In genomic region chr3:157449794-157450193, GRCm38 (mm10) we compare ENCODE assay signal across 9 mouse cellular contexts.
DNase-seq lines count a peak whose midpoint lies in the region; ATAC-seq lines count a peak whose summit lies in the region.
"Had no signal": no experiment of that assay in that cellular context is flagged by ENCODE, and none has a peak within 500 bp of the region (broad histone marks: within the 10 kb centered on the region; RNA-seq: fewer than 3 reads in every experiment).

No protein-coding gene starts in this region.

- DNase-seq in adrenal gland, postnatal 25 days: peak; percentile 3
- DNase-seq in adrenal gland, postnatal 4 days (ENCODE audit: low spot score in 2 of 2): no peak
- peak; percentile 29 for DNase-seq in 416B (ENCODE audit: low read depth)
- peak; percentile 32 to 63 for DNase-seq in cerebellum, postnatal 25 days
- peak; percentile 14 for DNase-seq in left cerebral cortex, postnatal 4 days
- DNase-seq in spleen, postnatal 14 days (ENCODE audit: low spot score in 2 of 2): no peak

- ATAC-seq in hindbrain, embryonic 12.5 days (ENCODE audit: low FRiP score): peak; percentile 68; the same call in 1 of the 2 replicates
- ATAC-seq in intestine, embryonic 16.5 days: no peak

- H3K4me3 ChIP-seq in hindbrain, embryonic 12.5 days: no peak overlapping the region
- no peak overlapping the region for H3K4me3 ChIP-seq in intestine, embryonic 16.5 days (ENCODE audit: low read length)

- no peaks in the 10 kb centered on the region for H3K36me3 ChIP-seq in hindbrain, embryonic 12.5 days
- H3K36me3 ChIP-seq in intestine, embryonic 16.5 days (ENCODE audit: control insufficient read depth, insufficient read depth, low read length): no peaks in the 10 kb centered on the region

- no peak overlapping the region for H3K27ac ChIP-seq in hindbrain, embryonic 12.5 days
- H3K27ac ChIP-seq in intestine, embryonic 16.5 days (ENCODE audit: low read length): no peak overlapping the region
- H3K27ac ChIP-seq: macrophage had no signal

- no peak overlapping the region for H3K9ac ChIP-seq in hindbrain, embryonic 12.5 days
- H3K9ac ChIP-seq in intestine, embryonic 16.5 days (ENCODE audit: low read depth, low read length): no peak overlapping the region

- H3K9me3 ChIP-seq in hindbrain, embryonic 12.5 days (replicated peaks): no peaks in the 10 kb centered on the region
- no peaks in the 10 kb centered on the region for H3K9me3 ChIP-seq in intestine, embryonic 16.5 days (ENCODE audit: control insufficient read depth, low read length)

- H3K4me2 ChIP-seq in hindbrain, embryonic 12.5 days (replicated peaks): no peak overlapping the region
- no peak overlapping the region for H3K4me2 ChIP-seq in intestine, embryonic 16.5 days (ENCODE audit: low read depth, low read length)

- H3K4me1 ChIP-seq in hindbrain, embryonic 12.5 days: no peaks in the 10 kb centered on the region
- H3K4me1 ChIP-seq in intestine, embryonic 16.5 days (ENCODE audit: control insufficient read depth, insufficient read depth, low read length): no peaks in the 10 kb centered on the region

- no peaks in the 10 kb centered on the region for H3K27me3 ChIP-seq in hindbrain, embryonic 12.5 days
- H3K27me3 ChIP-seq in intestine, embryonic 16.5 days (replicated peaks; ENCODE audit: control insufficient read depth, insufficient read depth, low read length): no peaks in the 10 kb centered on the region

- intact Hi-C loops in left cerebral cortex, postnatal 4 days (cut with DNase I): loop anchor here (5.0 kb wide), 3 partner anchors 227 to 967 kb away; partner anchors contain the start of gene Negr1

Comparison
In these comparisons a context has a peak if more than half of its experiments do, and no peak if none do; other contexts are left out.
1. DNase-seq: peak in adrenal gland, postnatal 25 days (single experiment), 416B (single experiment), cerebellum, postnatal 25 days (2 of 2) and left cerebral cortex, postnatal 4 days (single experiment); none in adrenal gland, postnatal 4 days (0 of 2) and spleen, postnatal 14 days (0 of 2).